Mouse (Mus musculus): ENCODE measurements around the gene 2610318N02Rik. TPM values are rescaled to one million over a fixed set of nuclear protein-coding genes. Genes with fewer than 3 reads are reported as not detected.

Gene 2610318N02Rik
- polyA plus RNA-seq, 1 experiment from 2014 or later: 64.3 TPM

DNA sequence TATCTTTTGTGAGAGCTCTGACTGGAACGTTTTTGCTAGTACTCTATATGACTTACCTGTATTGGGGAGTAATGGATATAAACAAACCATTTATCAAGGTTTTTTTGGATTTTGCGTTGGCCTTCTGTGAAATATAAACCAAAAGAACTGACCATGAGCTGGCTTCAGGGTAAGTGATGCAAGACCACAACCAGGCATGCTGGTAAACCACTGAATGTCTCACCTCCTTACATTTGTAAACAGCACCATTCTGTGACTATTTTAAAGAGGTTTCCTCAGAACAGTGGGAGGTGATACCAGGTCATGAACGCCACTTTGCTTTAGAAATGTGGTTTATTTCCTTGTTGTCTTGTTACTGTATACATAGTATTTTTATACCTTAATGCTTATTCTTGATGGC lies 38.7 kb downstream of the 2610318N02Rik start:
- Histone ChIP-seq H3K27me3 (ENCODE audit: control insufficient read depth, insufficient read depth, low read length) (no peaks in the 10 kb centered on the region), H3K4me1 (ENCODE audit: control insufficient read depth, insufficient read depth, low read length) (no peaks in the 10 kb centered on the region), H3K36me3 (ENCODE audit: control insufficient read depth, insufficient read depth, low read length) (peaks cover 93% of the 10 kb centered on the region), H3K9ac (ENCODE audit: low read depth, low read length) (no peak overlapping the region), H3K9me3 (ENCODE audit: control insufficient read depth, low read length) (no peaks in the 10 kb centered on the region), H3K4me3 (ENCODE audit: low read length) (no peak overlapping the region), H3K27ac (ENCODE audit: low read depth, low read length) (no peak overlapping the region), H3K4me2 (replicated peaks; ENCODE audit: low read depth, low read length) (no peak overlapping the region)
- WGBS: 82% methylated on average over 3 of the region's 3 CpGs
- ATAC-seq (ENCODE audit: low FRiP score, low TSS enrichment): no peak

DNA sequence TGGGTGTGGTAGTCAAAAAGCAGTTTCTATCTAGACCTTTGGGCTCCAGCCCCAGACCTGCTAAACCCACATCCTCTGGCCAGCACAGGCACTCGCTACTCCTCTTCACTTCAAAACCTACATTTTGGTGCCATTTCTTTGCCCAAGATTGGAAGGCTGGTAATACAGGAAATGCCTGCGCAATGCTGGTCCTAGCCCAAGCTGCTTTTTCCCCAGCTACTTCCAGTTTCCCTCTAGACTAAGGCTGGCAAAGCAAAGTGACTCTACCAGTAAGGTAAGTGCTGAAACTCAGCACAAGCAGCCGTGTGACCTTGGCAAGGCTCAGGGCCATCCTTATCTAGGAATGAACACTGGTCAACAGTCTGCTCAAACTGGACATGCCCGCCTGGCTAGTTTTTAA lies 39.3 kb downstream of the 2610318N02Rik start:
- Histone ChIP-seq H3K9ac (ENCODE audit: low read depth, low read length) (no peak overlapping the region), H3K27me3 (ENCODE audit: control insufficient read depth, insufficient read depth, low read length) (no peaks in the 10 kb centered on the region), H3K36me3 (ENCODE audit: control insufficient read depth, insufficient read depth, low read length) (peaks cover 90% of the 10 kb centered on the region), H3K4me1 (ENCODE audit: control insufficient read depth, insufficient read depth, low read length) (no peaks in the 10 kb centered on the region), H3K4me3 (ENCODE audit: low read length) (no peak overlapping the region), H3K9me3 (ENCODE audit: control insufficient read depth, low read length) (no peaks in the 10 kb centered on the region), H3K4me2 (replicated peaks; ENCODE audit: low read depth, low read length) (no peak overlapping the region), H3K27ac (ENCODE audit: low read depth, low read length) (no peak overlapping the region)
- ATAC-seq (ENCODE audit: low FRiP score, low TSS enrichment): no peak
- WGBS: 93% methylated on average over 4 of the region's 4 CpGs

DNA sequence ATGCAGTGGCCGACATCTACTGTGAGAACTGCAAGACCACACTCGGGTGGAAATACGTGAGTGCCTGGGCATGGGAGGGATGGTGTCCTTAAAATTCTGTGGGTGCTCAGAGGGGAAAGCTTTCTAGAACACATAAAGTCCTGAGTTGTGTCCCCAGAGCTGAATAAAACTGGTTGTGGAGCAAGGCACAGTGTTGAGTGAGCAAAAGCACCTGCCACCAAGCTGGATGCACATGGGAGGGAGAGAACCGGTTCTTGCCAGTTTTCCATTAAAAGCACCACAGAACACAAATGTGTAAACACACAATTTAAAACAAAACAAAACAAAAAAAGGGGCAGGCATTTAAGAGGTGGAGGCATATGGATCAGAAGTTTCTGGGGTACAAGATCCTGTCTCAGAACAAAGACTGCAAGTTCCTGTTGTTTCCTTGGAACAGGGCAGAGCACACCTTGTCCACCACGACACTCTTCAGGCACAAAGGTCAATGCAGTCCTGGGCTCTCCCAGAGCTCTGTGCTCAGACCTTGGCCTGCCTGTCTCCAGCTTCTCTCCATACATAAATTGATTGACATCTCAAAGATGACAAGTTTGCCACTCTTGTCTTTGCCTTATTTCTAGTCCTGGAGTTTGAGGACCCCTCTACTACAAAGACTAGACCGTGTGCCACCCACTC lies 42.7 kb downstream of the 2610318N02Rik start:
- Histone ChIP-seq H3K4me1 (ENCODE audit: control insufficient read depth, insufficient read depth, low read length) (no peaks in the 10 kb centered on the region), H3K36me3 (ENCODE audit: control insufficient read depth, insufficient read depth, low read length) (peaks cover 73% of the 10 kb centered on the region), H3K4me3 (ENCODE audit: low read length) (no peak overlapping the region), H3K27ac (ENCODE audit: low read depth, low read length) (no peak overlapping the region), H3K9ac (ENCODE audit: low read depth, low read length) (no peak overlapping the region), H3K27me3 (ENCODE audit: control insufficient read depth, insufficient read depth, low read length) (no peaks in the 10 kb centered on the region), H3K4me2 (replicated peaks; ENCODE audit: low read depth, low read length) (no peak overlapping the region), H3K9me3 (ENCODE audit: control insufficient read depth, low read length) (no peaks in the 10 kb centered on the region)
- WGBS: 85% methylated on average over 6 of the region's 6 CpGs
- no peak for ATAC-seq (ENCODE audit: low FRiP score, low TSS enrichment)

DNA sequence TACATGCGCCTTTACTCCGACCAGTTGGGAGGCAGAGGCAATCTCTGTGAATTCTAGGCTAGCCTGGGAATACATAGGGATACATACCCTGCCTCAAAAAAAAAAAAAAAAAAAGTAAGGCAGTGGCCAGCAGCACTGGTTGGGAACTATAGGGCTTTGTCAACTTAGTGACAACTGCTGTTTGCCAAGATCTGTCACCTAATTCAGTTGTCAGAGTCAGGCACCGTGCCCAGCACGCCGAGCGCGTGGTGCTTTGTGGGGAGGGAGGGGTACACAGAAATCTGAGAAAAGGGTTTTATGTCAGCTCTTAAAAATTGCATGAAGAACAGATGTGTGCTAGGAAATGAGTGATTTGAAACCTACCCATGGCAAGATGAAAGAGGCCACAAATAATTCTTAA lies 46.9 kb downstream of the 2610318N02Rik start:
- H3K27ac ChIP-seq (ENCODE audit: low read depth, low read length): no peak overlapping the region
- H3K4me1 ChIP-seq (ENCODE audit: control insufficient read depth, insufficient read depth, low read length): no peaks in the 10 kb centered on the region
- H3K27me3 ChIP-seq (ENCODE audit: control insufficient read depth, insufficient read depth, low read length): no peaks in the 10 kb centered on the region
- peaks cover 6% of the 10 kb centered on the region; the same call in 1 of the 2 replicates for H3K9me3 ChIP-seq (ENCODE audit: control insufficient read depth, low read length)
- H3K4me2 ChIP-seq (replicated peaks; ENCODE audit: low read depth, low read length): no peak overlapping the region
- H3K4me3 ChIP-seq (ENCODE audit: low read length): no peak overlapping the region
- WGBS: 91% methylated on average over 7 of the region's 7 CpGs
- no peak overlapping the region for H3K9ac ChIP-seq (ENCODE audit: low read depth, low read length)
- no peak for ATAC-seq (ENCODE audit: low FRiP score, low TSS enrichment)
- H3K36me3 ChIP-seq (ENCODE audit: control insufficient read depth, insufficient read depth, low read length): peaks cover 49% of the 10 kb centered on the region; the same call in 1 of the 2 replicates

DNA sequence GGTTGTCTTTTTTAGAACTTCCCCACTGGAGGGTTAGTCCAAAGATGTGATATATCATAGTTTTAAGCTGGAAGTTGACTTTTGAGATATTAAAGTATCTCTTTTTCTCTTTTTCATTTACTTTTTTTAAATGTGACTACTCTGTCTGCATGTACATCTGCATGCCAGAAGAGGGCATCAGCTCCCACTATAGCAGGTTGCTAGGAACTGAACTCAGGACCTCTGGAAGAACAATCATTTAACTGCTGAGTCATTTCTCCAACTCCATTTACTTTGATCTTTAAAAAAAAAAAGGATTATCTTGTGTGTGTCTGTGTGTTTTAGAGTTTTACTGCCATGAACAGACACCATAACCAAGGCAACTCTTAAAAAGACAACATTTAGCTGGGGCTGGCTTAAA lies 48.1 kb downstream of the 2610318N02Rik start:
- Histone ChIP-seq H3K9me3 (ENCODE audit: control insufficient read depth, low read length) (peaks cover 6% of the 10 kb centered on the region; the same call in 1 of the 2 replicates), H3K9ac (ENCODE audit: low read depth, low read length) (no peak overlapping the region), H3K4me3 (ENCODE audit: low read length) (no peak overlapping the region), H3K27me3 (ENCODE audit: control insufficient read depth, insufficient read depth, low read length) (no peaks in the 10 kb centered on the region), H3K4me2 (replicated peaks; ENCODE audit: low read depth, low read length) (no peak overlapping the region), H3K4me1 (ENCODE audit: control insufficient read depth, insufficient read depth, low read length) (no peaks in the 10 kb centered on the region), H3K36me3 (ENCODE audit: control insufficient read depth, insufficient read depth, low read length) (peaks cover 37% of the 10 kb centered on the region; the same call in 1 of the 2 replicates), H3K27ac (ENCODE audit: low read depth, low read length) (no peak overlapping the region)
- ATAC-seq (ENCODE audit: low FRiP score, low TSS enrichment): no peak

DNA sequence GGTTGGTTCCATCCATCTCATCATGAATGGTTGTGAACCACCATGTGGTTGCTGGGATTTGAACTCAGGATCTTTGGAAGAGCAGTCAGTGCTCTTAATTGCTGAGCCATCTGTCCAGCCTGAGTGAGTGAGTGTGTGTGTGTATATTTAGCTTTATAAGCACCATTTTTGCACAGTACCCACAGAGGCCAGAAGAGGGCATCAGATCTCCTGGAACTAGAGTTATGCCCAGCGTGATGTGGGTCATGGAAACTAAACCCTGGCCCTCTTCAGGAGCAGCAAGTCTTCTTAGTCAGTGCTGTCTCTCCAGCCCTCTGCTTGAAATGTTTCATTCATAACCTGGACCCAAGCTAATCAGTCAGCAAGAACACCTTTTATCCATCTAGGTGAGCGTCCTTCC lies 48.7 kb downstream of the 2610318N02Rik start:
- Histone ChIP-seq H3K36me3 (ENCODE audit: control insufficient read depth, insufficient read depth, low read length) (peaks cover 32% of the 10 kb centered on the region; the same call in 1 of the 2 replicates), H3K27ac (ENCODE audit: low read depth, low read length) (no peak overlapping the region), H3K4me1 (ENCODE audit: control insufficient read depth, insufficient read depth, low read length) (no peaks in the 10 kb centered on the region), H3K4me2 (replicated peaks; ENCODE audit: low read depth, low read length) (no peak overlapping the region), H3K27me3 (ENCODE audit: control insufficient read depth, insufficient read depth, low read length) (no peaks in the 10 kb centered on the region), H3K9ac (ENCODE audit: low read depth, low read length) (no peak overlapping the region), H3K4me3 (ENCODE audit: low read length) (no peak overlapping the region), H3K9me3 (ENCODE audit: control insufficient read depth, low read length) (peaks cover 6% of the 10 kb centered on the region; the same call in 1 of the 2 replicates)
- WGBS: 89% methylated on average over 2 of the region's 2 CpGs
- no peak for ATAC-seq (ENCODE audit: low FRiP score, low TSS enrichment)

DNA sequence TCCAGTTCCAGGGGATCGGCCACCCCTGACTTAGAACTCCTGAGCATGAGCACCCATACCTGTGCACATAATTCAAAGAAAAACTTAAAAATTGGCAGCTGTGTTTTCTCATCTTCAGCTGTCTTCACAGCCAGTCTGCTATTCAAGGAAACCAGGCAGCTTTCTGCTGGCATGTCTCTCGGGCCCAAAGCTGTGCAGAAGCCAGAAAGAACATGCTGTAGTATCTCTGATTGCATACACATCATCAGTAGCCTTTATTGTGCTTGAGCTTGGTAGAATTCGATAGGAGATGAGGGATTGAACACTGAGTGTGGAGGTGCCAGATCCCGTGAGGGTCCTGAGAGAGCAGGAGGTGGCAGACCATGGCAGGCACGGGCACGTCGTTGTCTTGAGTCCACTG lies 52.0 kb downstream of the 2610318N02Rik start:
- no peak overlapping the region for H3K4me3 ChIP-seq (ENCODE audit: low read length)
- no peak for ATAC-seq (ENCODE audit: low FRiP score, low TSS enrichment)
- H3K4me1 ChIP-seq (ENCODE audit: control insufficient read depth, insufficient read depth, low read length): peaks cover 5% of the 10 kb centered on the region
- H3K27me3 ChIP-seq (ENCODE audit: control insufficient read depth, insufficient read depth, low read length): no peaks in the 10 kb centered on the region
- peaks cover 6% of the 10 kb centered on the region; the same call in 1 of the 2 replicates for H3K9me3 ChIP-seq (ENCODE audit: control insufficient read depth, low read length)
- H3K9ac ChIP-seq (ENCODE audit: low read depth, low read length): no peak overlapping the region
- no peak overlapping the region for H3K4me2 ChIP-seq (replicated peaks; ENCODE audit: low read depth, low read length)
- H3K36me3 ChIP-seq (ENCODE audit: control insufficient read depth, insufficient read depth, low read length): peaks cover 19% of the 10 kb centered on the region; the same call in 1 of the 2 replicates
- no peak overlapping the region for H3K27ac ChIP-seq (ENCODE audit: low read depth, low read length)
- WGBS: 94% methylated on average over 7 of the region's 7 CpGs

DNA sequence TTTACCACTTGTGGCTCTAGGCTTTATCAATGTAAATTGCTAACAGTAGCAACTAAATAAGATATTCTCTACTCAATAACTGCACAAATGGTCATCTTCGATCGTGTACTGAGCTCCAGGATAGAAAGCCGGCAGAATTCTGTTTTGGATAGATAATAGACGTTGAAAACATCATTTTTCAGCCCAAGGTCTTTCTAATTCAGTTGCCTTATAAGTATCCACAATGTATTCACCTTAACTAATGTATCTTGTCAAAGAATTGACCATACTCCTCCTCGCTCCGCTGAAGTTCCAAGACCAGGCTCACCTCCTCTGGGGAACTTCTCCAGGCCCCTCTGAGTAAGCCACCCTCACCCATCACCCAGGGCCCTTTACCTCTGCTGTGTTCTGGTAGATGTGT lies 54.3 kb downstream of the 2610318N02Rik start:
- 43% methylated on average over 6 of the region's 6 CpGs for WGBS

More for the DNA sequence above, 54.3 kb downstream of the 2610318N02Rik start:
- H3K4me3 ChIP-seq (ENCODE audit: low read length): peak overlapping the region; percentile 81
- peaks cover 1% of the 10 kb centered on the region; the same call in 1 of the 2 replicates for H3K9me3 ChIP-seq (ENCODE audit: control insufficient read depth, low read length)
- H3K4me1 ChIP-seq (ENCODE audit: control insufficient read depth, insufficient read depth, low read length): peaks cover 5% of the 10 kb centered on the region
- H3K27ac ChIP-seq (ENCODE audit: low read depth, low read length): no peak overlapping the region
- ATAC-seq (ENCODE audit: low FRiP score, low TSS enrichment): no peak
- peaks cover 12% of the 10 kb centered on the region; the same call in 1 of the 2 replicates for H3K36me3 ChIP-seq (ENCODE audit: control insufficient read depth, insufficient read depth, low read length)
- no peaks in the 10 kb centered on the region for H3K27me3 ChIP-seq (ENCODE audit: control insufficient read depth, insufficient read depth, low read length)
- peak overlapping the region; percentile 59 for H3K4me2 ChIP-seq (replicated peaks; ENCODE audit: low read depth, low read length)
- H3K9ac ChIP-seq (ENCODE audit: low read depth, low read length): peak overlapping the region; percentile 90
